Mouse (Mus musculus) testis, adult 2 months (tissue): ENCODE results near the gene Arrb2.

Experiments
- CTCF ChIP-seq: fragments of 200-500 bp; IDR thresholded peaks from 2 replicates; pipeline ENCODE4 v1.5.1; 2012; ENCODE audit warnings: low read depth, mild to moderate bottlenecking, inconsistent platforms, low read length, moderate library complexity; ENCODE audit not compliant: control insufficient read depth, insufficient read depth, insufficient replicate concordance
- POLR2A ChIP-seq: fragments of 200-500 bp; IDR thresholded peaks from 2 replicates; pipeline ENCODE4 v1.6.1; 2012; ENCODE audit warnings: low read depth, mild to moderate bottlenecking, inconsistent platforms, low read length, moderate library complexity; ENCODE audit not compliant: control insufficient read depth

- no peak for TF ChIP-seq POLR2A
- no peak for TF ChIP-seq CTCF
These were observed 55.4 kb downstream of the Arrb2 start for GRCm38 (mm10) chr11:70487816-70488215.
